Mouse (Mus musculus) G1E (cell line): ENCODE results near the gene Ucma. TPM values are rescaled to one million over a fixed set of nuclear protein-coding genes. Genes with fewer than 3 reads are reported as not detected.

Source experiments
- ATAC-seq: 2 replicates; pipeline ENCODE4 v1.8.0; 2016; ENCODE audit warnings: mild to moderate bottlenecking; ENCODE audit not compliant: insufficient number of reproducible peaks, poor library complexity, low FRiP score, severe bottlenecking; ENCODE audit errors: extremely low read depth
- DNase-seq: peaks from one replicate; pipeline ENCODE4 v3.0.0; 2012; ENCODE audit warnings: low spot score
- H3K27me3 ChIP-seq: 2 replicates; pipeline ENCODE4 v1.6.1; 2012; ENCODE audit warnings: mild to moderate bottlenecking, low read length, inconsistent platforms; ENCODE audit not compliant: insufficient read depth
- H3K36me3 ChIP-seq: replicated peaks from 2 replicates; pipeline ENCODE3; 2012; ENCODE audit warnings: mild to moderate bottlenecking, inconsistent platforms
- H3K4me1 ChIP-seq: 2 replicates; pipeline ENCODE4 v1.6.1; 2012; ENCODE audit warnings: low read depth, low read length, inconsistent platforms, mixed read lengths; ENCODE audit not compliant: insufficient read depth
- H3K4me3 ChIP-seq: 2 replicates; pipeline ENCODE4 v1.5.1; 2012; ENCODE audit warnings: low read depth, mild to moderate bottlenecking, inconsistent platforms, low read length, moderate library complexity, mixed read lengths
- H3K9me3 ChIP-seq: replicated peaks from 2 replicates; pipeline ENCODE4 v1.6.1; 2012; ENCODE audit warnings: inconsistent platforms
- CTCF ChIP-seq: IDR thresholded peaks from 2 replicates; pipeline ENCODE4 v1.5.1; 2012; ENCODE audit warnings: low read depth, low read length, inconsistent platforms, mixed read lengths
- GATA1 ChIP-seq: IDR thresholded peaks from 2 replicates; pipeline ENCODE4 v1.6.1; 2012; ENCODE audit warnings: borderline replicate concordance, low read length, inconsistent platforms, mixed read lengths
- GATA2 ChIP-seq: IDR thresholded peaks from 2 replicates; pipeline ENCODE4 v1.6.1; 2012; ENCODE audit warnings: low read depth, low read length, inconsistent platforms, borderline replicate concordance
- POLR2AphosphoS5 ChIP-seq: IDR thresholded peaks from 2 replicates; pipeline ENCODE4 v1.6.1; 2012; ENCODE audit warnings: low read depth, low read length, inconsistent platforms; ENCODE audit not compliant: insufficient replicate concordance
- TAL1 ChIP-seq: conservative IDR thresholded peaks from 2 replicates; pipeline ENCODE4 v1.6.1; 2012; ENCODE audit warnings: low read depth, low read length, inconsistent platforms, mixed read lengths
- polyA plus RNA-seq: library from polyadenylated mRNA; stranded (reverse); fragments of >175 nt; gene quantifications from 2 replicates; pipeline ENCODE4 v1.2.3, GENCODE M21; 2012
- total RNA-seq, 2 experiments: library from RNA; stranded (forward) in 1 of 2; stranded (reverse) in 1 of 2; fragments of 200-1000 nt in 1 of 2; fragments of >200 nt in 1 of 2; fragmentation: Nextera tagmentation in 1 of 2; gene quantifications; 2 replicates each; pipeline ENCODE4 v1.2.3; 2014 to 2017

Ucma gene
- total and polyA plus RNA-seq, 3 experiments, result not detected

DNA sequence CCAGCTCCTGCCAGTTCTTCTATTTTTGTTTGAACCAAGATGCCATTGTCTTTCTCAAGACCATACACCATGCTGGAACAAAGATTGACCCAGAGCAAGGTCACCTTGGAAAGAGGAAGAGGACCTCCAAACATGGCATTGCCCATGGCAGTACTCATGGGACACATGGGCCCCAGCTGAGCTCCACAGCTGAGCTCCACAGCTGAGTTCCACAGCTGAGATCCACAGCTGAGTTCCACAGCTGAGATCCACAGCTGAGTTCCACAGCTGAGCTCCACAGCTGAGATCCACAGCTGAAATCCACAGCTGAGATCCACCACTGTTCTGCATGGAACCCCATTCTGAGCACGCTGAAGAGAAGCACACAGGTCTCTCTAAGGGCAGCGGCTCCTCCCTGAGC is 24.9 kb upstream of the Ucma start:
- TF ChIP-seq CTCF (no peak), GATA2 (no peak), GATA1 (no peak), TAL1 (no peak), POLR2AphosphoS5 (no peak)

DNA sequence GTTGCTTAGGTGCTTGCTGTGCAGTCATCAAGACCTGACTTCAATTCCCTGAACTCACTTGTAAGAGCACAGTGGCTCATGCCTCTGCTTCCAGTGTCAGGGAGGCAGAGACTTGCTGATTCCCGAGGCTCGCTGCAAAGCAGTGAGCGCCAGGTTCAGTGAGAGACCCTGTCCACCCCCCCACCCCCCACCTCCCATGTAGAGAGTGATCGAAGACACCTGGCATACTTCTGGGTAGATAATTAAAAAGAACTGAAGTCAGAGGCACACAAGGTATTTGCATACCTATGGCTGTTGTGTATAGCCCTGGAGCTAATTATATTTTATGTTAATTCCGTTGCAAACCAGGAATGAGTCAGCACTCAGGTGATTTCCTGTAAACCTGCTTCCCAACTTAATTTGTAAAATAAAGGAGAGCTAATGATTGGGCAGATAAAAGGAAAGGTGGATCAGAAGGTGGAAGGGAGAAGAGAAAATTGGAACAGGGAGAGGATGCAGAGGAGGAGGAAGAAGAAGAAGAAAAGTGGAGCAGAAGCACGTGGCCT is 21.6 kb upstream of the Ucma start:
- TF ChIP-seq GATA2 (no peak), CTCF (no peak), GATA1 (no peak), TAL1 (no peak), POLR2AphosphoS5 (no peak)
- DNase-seq (no peak), ATAC-seq (no peak)
- Histone ChIP-seq H3K9me3 (no peaks in the 10 kb centered on the region), H3K4me3 (no peak overlapping the region), H3K4me1 (no peaks in the 10 kb centered on the region), H3K36me3 (no peaks in the 10 kb centered on the region), H3K27me3 (peaks cover 15% of the 10 kb centered on the region)

More for the DNA sequence above, 24.9 kb upstream of the Ucma start:
- DNase-seq, result no peak
- no peak overlapping the region for H3K4me3 ChIP-seq
- no peaks in the 10 kb centered on the region for H3K9me3 ChIP-seq
- no peaks in the 10 kb centered on the region for H3K36me3 ChIP-seq
- no peak for ATAC-seq
- H3K4me1 ChIP-seq, result no peaks in the 10 kb centered on the region
- peaks cover 8% of the 10 kb centered on the region for H3K27me3 ChIP-seq

DNA sequence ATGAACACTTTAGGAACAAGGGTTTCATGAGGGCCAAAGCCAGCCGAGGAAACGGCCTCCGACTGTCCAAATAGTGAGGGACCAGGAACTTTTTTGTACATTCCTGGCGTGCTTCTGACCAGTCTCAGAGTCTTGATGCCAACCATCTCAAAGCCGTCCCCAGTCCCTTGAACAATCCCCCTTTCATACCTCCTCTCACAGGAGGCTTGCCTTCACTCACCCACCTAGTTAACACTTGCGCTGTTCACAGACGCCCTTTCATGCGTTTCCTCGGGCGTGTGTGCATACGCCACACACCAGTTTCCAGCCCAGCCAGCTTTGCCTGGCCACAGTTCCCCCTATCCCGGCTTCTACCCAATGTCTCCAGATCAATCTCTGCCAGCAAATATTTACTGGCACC is 17.9 kb upstream of the Ucma start:
- peaks cover 15% of the 10 kb centered on the region for H3K27me3 ChIP-seq
- no peaks in the 10 kb centered on the region for H3K4me1 ChIP-seq
- no peaks in the 10 kb centered on the region for H3K9me3 ChIP-seq
- no peak overlapping the region for H3K4me3 ChIP-seq
- ATAC-seq (no peak), DNase-seq (no peak)
- no peaks in the 10 kb centered on the region for H3K36me3 ChIP-seq
- TF ChIP-seq POLR2AphosphoS5, result no peak
- TF ChIP-seq TAL1, result no peak
- TF ChIP-seq GATA2, result no peak

DNA sequence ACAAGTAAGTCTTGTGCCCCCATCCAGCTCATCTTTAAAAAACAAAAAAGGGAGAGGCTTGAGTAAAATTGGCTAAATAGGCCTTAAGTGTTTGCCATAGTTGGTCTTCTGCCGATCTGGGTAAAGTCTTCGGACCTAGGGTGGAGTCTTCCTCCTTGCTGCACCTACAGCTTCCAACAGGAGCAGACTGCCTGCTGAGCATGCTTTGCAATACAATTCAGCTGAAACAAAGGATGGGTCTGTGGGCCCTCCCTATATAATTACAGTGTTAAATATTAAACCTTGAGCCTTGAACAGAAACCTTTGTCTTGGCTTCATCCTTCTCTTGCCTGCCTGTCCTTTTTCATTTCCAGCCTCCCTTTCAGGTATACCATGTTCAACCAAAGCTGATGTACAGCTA is 8.1 kb upstream of the Ucma start:
- Histone ChIP-seq H3K27me3 (peaks cover 21% of the 10 kb centered on the region), H3K4me3 (no peak overlapping the region), H3K36me3 (no peaks in the 10 kb centered on the region), H3K4me1 (no peaks in the 10 kb centered on the region), H3K9me3 (no peaks in the 10 kb centered on the region)
- ATAC-seq (no peak), DNase-seq (no peak)
- TF ChIP-seq GATA2 (no peak), TAL1 (no peak), POLR2AphosphoS5 (no peak), CTCF (no peak), GATA1 (no peak)

DNA sequence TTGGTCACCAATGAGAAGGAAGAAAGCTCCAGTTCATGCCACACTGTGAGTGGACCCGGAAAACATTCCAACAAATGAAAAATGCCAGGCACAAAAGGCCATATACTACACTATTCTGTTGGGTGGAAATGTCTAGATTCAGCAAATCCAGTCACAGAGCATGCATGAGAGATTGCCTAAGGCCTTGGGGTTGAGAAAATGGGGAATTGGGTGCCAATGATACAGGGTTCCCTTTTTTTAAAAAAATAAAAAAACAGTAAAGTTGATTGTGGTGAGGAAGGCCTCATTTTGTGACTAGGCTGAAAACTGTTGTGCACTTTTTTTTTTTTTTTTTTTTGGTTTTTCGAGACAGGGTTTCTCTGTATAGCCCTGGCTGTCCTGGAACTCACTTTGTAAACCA is 6.8 kb upstream of the Ucma start:
- peaks cover 32% of the 10 kb centered on the region for H3K27me3 ChIP-seq
- no peak for ATAC-seq

DNA sequence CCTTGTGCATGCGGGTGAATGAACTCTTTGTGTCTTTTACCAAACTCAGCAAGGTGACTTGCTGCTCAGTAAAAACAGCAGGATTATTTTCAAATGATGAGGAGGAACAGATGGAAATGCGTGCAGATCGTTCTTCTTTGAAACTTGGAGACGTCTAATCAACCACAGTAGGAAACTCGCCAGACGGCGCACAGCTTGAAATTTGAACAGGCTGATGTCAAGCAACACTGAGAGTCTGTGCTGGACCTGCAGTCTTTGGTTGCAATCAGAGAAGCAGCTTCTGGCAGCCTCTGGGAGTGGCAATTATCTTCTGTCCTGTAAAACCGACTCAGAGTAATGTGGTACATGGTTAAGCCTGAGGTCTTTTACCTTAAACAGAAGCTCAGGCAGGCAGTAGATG is 2.2 kb downstream of the Ucma start:
- no peak for DNase-seq
- no peak for ATAC-seq
- H3K4me1 ChIP-seq, result no peaks in the 10 kb centered on the region
- no peaks in the 10 kb centered on the region for H3K9me3 ChIP-seq
- H3K36me3 ChIP-seq, result no peaks in the 10 kb centered on the region
- TF ChIP-seq GATA1 (no peak), TAL1 (no peak)
- H3K4me3 ChIP-seq, result no peak overlapping the region
- peaks cover 37% of the 10 kb centered on the region for H3K27me3 ChIP-seq

More for the DNA sequence above, 6.8 kb upstream of the Ucma start:
- Histone ChIP-seq H3K36me3 (no peaks in the 10 kb centered on the region), H3K9me3 (no peaks in the 10 kb centered on the region), H3K4me1 (no peaks in the 10 kb centered on the region), H3K4me3 (no peak overlapping the region)
- TF ChIP-seq GATA1, result no peak
- no peak for TF ChIP-seq GATA2
- no peak for TF ChIP-seq CTCF
- no peak for TF ChIP-seq TAL1
- no peak for TF ChIP-seq POLR2AphosphoS5
- DNase-seq, result no peak

DNA sequence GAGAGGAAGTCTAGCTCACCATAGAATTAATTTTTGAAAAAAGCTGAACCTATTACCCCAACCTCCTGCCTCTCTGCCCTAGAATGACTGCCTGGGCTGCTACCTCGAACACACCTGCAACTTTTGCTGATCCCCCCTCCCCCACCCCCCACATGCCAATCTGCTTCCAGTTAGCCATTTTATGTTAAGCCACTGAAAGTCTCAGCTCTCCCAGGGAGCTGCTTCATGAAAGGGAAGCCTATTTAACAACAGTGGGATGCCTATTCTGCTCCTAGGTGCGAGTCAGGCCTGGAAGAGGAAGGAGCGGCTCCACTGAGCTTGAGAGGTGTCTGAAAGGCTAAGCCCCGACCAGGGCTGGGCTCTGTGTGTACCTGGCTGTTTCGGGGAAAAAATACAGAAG is 8.1 kb downstream of the Ucma start:
- ATAC-seq, result no peak
- no peaks in the 10 kb centered on the region for H3K9me3 ChIP-seq
- H3K4me1 ChIP-seq, result no peaks in the 10 kb centered on the region; the same call in 1 of the 2 replicates
- H3K4me3 ChIP-seq, result no peak overlapping the region
- DNase-seq, result no peak
- no peak for TF ChIP-seq GATA2
- TF ChIP-seq GATA1, result no peak
- no peak for TF ChIP-seq CTCF
- TF ChIP-seq POLR2AphosphoS5, result no peak
- TF ChIP-seq TAL1, result no peak
- H3K36me3 ChIP-seq, result peaks cover 15% of the 10 kb centered on the region
- H3K27me3 ChIP-seq, result peaks cover 19% of the 10 kb centered on the region
